Mouse (Mus musculus): Measurements from ENCODE around the gene Fkbpl. TPM values are rescaled to one million over a fixed set of nuclear protein-coding genes. Genes with fewer than 3 reads are reported as not detected.
A peak's percentile ranks its signal among the peaks of the same experiment; 100 is the strongest.

The Fkbpl gene
- total RNA-seq, 4 experiments from 2014 or later = 5.3 to 9.4 (median 8.9) TPM

DNA sequence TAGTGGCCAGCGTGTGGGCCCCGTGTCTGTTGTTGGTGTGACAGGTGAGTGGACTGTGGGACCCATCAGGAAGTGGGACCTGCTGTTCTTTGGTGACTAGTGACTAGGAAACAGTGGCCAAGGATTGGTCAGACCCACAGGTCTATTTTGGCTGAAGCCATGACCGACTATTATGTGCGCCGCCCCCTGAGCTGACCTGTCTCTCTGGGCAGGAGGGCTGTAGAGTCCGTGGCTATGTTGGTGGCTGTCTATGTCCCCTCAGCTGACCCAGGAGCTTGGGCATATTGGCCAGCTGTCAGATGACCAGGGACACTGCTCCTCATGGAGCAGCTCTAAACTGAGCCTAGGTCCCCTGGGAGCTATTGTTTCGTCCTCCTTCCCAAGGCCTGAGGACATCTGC is 44.3 kb downstream of the Fkbpl start:
- DNase-seq (ENCODE audit: low spot score in 2 of 2) = no peak

- peak; percentile 46 to 63 for DNase-seq (ENCODE audit: low spot score in 2 of 2)
Measured at GRCm38 (mm10) chr17:34690458-34690857, 45.9 kb downstream of the Fkbpl start.

DNA sequence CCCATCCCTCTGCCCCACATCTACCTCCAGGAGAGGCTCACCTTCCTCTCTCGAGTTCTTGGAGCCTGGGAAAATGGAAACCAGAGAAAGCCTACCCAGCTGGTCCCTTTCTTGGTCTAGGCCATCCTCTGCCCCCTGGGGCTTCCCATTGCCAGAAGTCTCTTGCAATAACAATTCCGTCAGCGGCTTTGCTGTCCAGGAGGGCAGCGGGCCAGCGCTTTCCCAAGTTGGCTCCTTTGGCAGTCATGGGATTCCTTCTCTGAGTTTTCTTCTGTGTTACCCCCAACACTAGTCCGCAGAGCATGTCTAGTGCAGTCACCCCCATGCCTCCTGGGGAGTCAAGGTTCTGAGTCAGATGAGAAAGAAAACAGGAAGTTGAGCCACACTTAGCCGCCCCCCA is 48.3 kb downstream of the Fkbpl start:
- peak; percentile 84 to 90 for DNase-seq (ENCODE audit: low spot score in 2 of 2)

Other genes with a start within 250 kb of the Fkbpl start
- not detected for gene BC051142, start 245.9 kb upstream of the Fkbpl start, total RNA-seq (2022)
- not detected for gene Btnl4, start 167.4 kb upstream of the Fkbpl start, total RNA-seq (2022)
- gene Btnl6, start 127.4 kb upstream of the Fkbpl start, total RNA-seq (2022) = not detected
- 1 to 10 TPM; 4.6 to 8.2 (median 5.7) TPM for gene Notch4, start 80.5 kb upstream of the Fkbpl start, total RNA-seq (2022)
- 1 to 10 TPM in 1 of 4 experiments, under 1 TPM in 3; 0.53 to 1.8 (median 0.77) TPM for gene Gpsm3, start 55.0 kb upstream of the Fkbpl start, total RNA-seq (2022)
- gene Pbx2, start 53.5 kb upstream of the Fkbpl start, total RNA-seq (2022) = 10 to 100 TPM in 3 of 4 experiments, 1 to 10 TPM in 1; 9.1 to 15.4 (median 13.8) TPM
- gene Ager, start 46.9 kb upstream of the Fkbpl start, total RNA-seq (2022) = under 1 TPM in 1 of 4 experiments, not detected in 3; 0.19 TPM
- 10 to 100 TPM; 20.2 to 23.9 (median 22.7) TPM for gene Rnf5, start 41.1 kb upstream of the Fkbpl start, total RNA-seq (2022)
- 100 to 1,000 TPM in 2 of 4 experiments, 10 to 100 TPM in 2; 89.5 to 104 (median 97.0) TPM for gene Agpat1, start 40.5 kb upstream of the Fkbpl start, total RNA-seq (2022)
- 1 to 10 TPM in 3 of 4 experiments, under 1 TPM in 1; 0.77 to 1.4 (median 1.1) TPM for gene Egfl8, start 28.8 kb upstream of the Fkbpl start, total RNA-seq (2022)
- gene Ppt2, start 16.3 kb upstream of the Fkbpl start, total RNA-seq (2022) = 10 to 100 TPM; 38.0 to 40.7 (median 39.9) TPM
- gene Prrt1, start 15.2 kb upstream of the Fkbpl start, total RNA-seq (2022) = under 1 TPM in 3 of 4 experiments, not detected in 1; 0.12 to 0.35 (median 0.25) TPM
- 1 to 10 TPM; 5.4 to 7.6 (median 6.3) TPM for gene Atf6b, start 2.4 kb downstream of the Fkbpl start, total RNA-seq (2022)
- gene Tnxb, start 25.8 kb downstream of the Fkbpl start, total RNA-seq (2022) = 10 to 100 TPM; 18.1 to 27.4 (median 23.3) TPM
- gene C4b, start 99.1 kb downstream of the Fkbpl start, total RNA-seq (2022) = 10 to 100 TPM in 1 of 4 experiments, 1 to 10 TPM in 3; 1.3 to 10.9 (median 4.9) TPM
- gene Cyp21a1, start 159.8 kb downstream of the Fkbpl start, total RNA-seq (2022) = 1 to 10 TPM in 1 of 4 experiments, under 1 TPM in 1, not detected in 2; 0.34 to 3.1 TPM
- gene Stk19, start 192.2 kb downstream of the Fkbpl start, total RNA-seq (2022) = 1 to 10 TPM; 5.6 to 8.0 (median 6.9) TPM
- gene Dxo, start 192.3 kb downstream of the Fkbpl start, total RNA-seq (2022) = 1 to 10 TPM; 7.3 to 9.9 (median 8.6) TPM
- 10 to 100 TPM; 21.3 to 23.4 (median 21.9) TPM for gene Skiv2l, start 205.4 kb downstream of the Fkbpl start, total RNA-seq (2022)
- gene Nelfe, start 205.6 kb downstream of the Fkbpl start, total RNA-seq (2022) = 10 to 100 TPM in 1 of 4 experiments, 1 to 10 TPM in 3; 7.6 to 10.4 (median 8.9) TPM
- gene Cfb, start 217.8 kb downstream of the Fkbpl start, total RNA-seq (2022) = 1 to 10 TPM in 3 of 4 experiments, under 1 TPM in 1; 0.56 to 6.3 (median 2.8) TPM
- gene Zbtb12, start 234.7 kb downstream of the Fkbpl start, total RNA-seq (2022) = 1 to 10 TPM; 7.3 to 7.9 (median 7.6) TPM
- not detected for gene Gm20547, start 237.3 kb downstream of the Fkbpl start, total RNA-seq (2022)

Data from gastrocnemius, adult 8-10 months (tissue).